Mouse (Mus musculus): ENCODE results near the gene Ap3d1.

DNA sequence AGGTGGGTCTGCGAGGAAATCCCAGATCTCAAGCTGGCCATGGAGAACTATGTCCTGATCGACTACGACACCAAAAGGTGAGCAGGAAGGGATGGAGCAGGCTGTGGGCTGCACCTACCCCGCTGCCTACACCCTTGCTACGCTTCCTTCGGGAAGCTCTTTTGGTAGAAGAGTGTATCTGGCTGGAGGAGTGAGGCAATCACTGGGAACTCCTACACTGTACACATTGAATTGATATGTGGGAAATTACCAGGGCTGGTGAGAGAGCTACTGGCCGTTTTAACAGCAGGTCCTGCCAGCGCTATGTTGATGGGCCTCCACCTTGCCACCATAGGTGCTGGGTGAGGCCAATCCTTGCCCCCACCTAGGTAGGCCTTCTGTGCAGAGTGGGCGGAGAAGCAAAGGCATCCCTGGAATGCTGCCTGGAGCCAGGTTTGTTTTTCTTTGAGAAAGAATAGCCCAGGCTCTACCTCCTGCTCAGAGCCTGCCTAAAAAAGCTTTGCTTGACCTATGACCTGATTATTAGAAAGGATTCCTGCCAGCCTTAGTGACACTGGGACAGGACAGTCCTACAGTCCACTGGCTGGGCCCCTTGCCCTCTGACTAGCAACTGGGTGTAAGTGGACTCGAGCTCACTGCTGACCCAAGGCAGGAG is 24.2 kb upstream of the Ap3d1 start:
- no peak for TF ChIP-seq EP300 (IDR thresholded peaks at IDR 0.05; ENCODE audit: low read depth)
- TF ChIP-seq CTCF (IDR thresholded peaks at IDR 0.05; ENCODE audit: low read depth) = no peak
